20 mouse cellular contexts compared by ENCODE assay signal in genomic region chr11:44882476-44882970, GRCm38 (mm10).
A peak's percentile ranks its signal among the peaks of the same experiment; 100 is the strongest.
DNase-seq lines count a peak whose midpoint lies in the region; ATAC-seq lines count a peak whose summit lies in the region.
"Had no signal": no experiment of that assay in that cellular context is flagged by ENCODE, and none has a peak within 500 bp of the region (broad histone marks: within the 10 kb centered on the region; RNA-seq: fewer than 3 reads in every experiment).

No protein-coding gene starts in this region.

- no peak overlapping the region for H3K4me3 ChIP-seq in hindbrain, embryonic 12.5 days
- H3K4me3 ChIP-seq in hindbrain, embryonic 11.5 days (ENCODE audit: low read depth, low read length), result no peak overlapping the region
- H3K4me3 ChIP-seq in midbrain, embryonic 13.5 days (replicated peaks), result no peak overlapping the region
- H3K4me3 ChIP-seq in midbrain, embryonic 11.5 days (ENCODE audit: low read depth, low read length), result no peak overlapping the region
- H3K4me3 ChIP-seq in neural tube, embryonic 13.5 days, result no peak overlapping the region
- H3K4me3 ChIP-seq: embryonic facial prominence, embryonic 12.5 days; embryonic facial prominence, embryonic 15.5 days; gastrocnemius, adult 2 months had no signal

- H3K27ac ChIP-seq in hindbrain, embryonic 12.5 days, result no peak overlapping the region
- no peak overlapping the region for H3K27ac ChIP-seq in hindbrain, embryonic 11.5 days (ENCODE audit: low read depth, low read length)
- H3K27ac ChIP-seq in midbrain, embryonic 13.5 days, result peak overlapping the region; percentile 39; the same call in 1 of the 2 replicates
- H3K27ac ChIP-seq in midbrain, embryonic 11.5 days (ENCODE audit: low read depth, low read length), result no peak overlapping the region
- peak overlapping the region; percentile 18; the same call in 1 of the 2 replicates for H3K27ac ChIP-seq in neural tube, embryonic 13.5 days (replicated peaks)
- H3K27ac ChIP-seq: embryonic facial prominence, embryonic 12.5 days; embryonic facial prominence, embryonic 15.5 days; gastrocnemius, adult 2 months had no signal

- H3K4me1 ChIP-seq in hindbrain, embryonic 12.5 days, result peaks cover 5% of the 10 kb centered on the region; the same call in 1 of the 2 replicates
- H3K4me1 ChIP-seq in hindbrain, embryonic 11.5 days (replicated peaks; ENCODE audit: control insufficient read depth, insufficient read depth, low read length), result no peaks in the 10 kb centered on the region
- peaks cover 13% of the 10 kb centered on the region; the same call in 1 of the 2 replicates for H3K4me1 ChIP-seq in midbrain, embryonic 13.5 days (replicated peaks)
- peaks cover 2% of the 10 kb centered on the region; the same call in 1 of the 2 replicates for H3K4me1 ChIP-seq in midbrain, embryonic 11.5 days (ENCODE audit: control insufficient read depth, insufficient read depth, low read length)
- H3K4me1 ChIP-seq in neural tube, embryonic 13.5 days (replicated peaks), result peaks cover 40% of the 10 kb centered on the region
- H3K4me1 ChIP-seq: embryonic facial prominence, embryonic 12.5 days; embryonic facial prominence, embryonic 15.5 days had no signal

- H3K4me2 ChIP-seq in hindbrain, embryonic 12.5 days (replicated peaks), result no peak overlapping the region
- H3K4me2 ChIP-seq in hindbrain, embryonic 11.5 days (replicated peaks; ENCODE audit: low read depth, low read length), result no peak overlapping the region
- H3K4me2 ChIP-seq in midbrain, embryonic 13.5 days (replicated peaks), result no peak overlapping the region
- no peak overlapping the region for H3K4me2 ChIP-seq in midbrain, embryonic 11.5 days
- no peak overlapping the region for H3K4me2 ChIP-seq in neural tube, embryonic 13.5 days
- H3K4me2 ChIP-seq: embryonic facial prominence, embryonic 12.5 days; embryonic facial prominence, embryonic 15.5 days; heart, embryonic 11.5 days had no signal

- no peaks in the 10 kb centered on the region for H3K27me3 ChIP-seq in hindbrain, embryonic 12.5 days
- no peaks in the 10 kb centered on the region for H3K27me3 ChIP-seq in hindbrain, embryonic 11.5 days (ENCODE audit: control insufficient read depth, insufficient read depth, low read length)
- no peaks in the 10 kb centered on the region for H3K27me3 ChIP-seq in midbrain, embryonic 13.5 days
- H3K27me3 ChIP-seq in midbrain, embryonic 11.5 days (ENCODE audit: control insufficient read depth, insufficient read depth, low read length), result no peaks in the 10 kb centered on the region
- H3K27me3 ChIP-seq in neural tube, embryonic 13.5 days, result no peaks in the 10 kb centered on the region
- H3K27me3 ChIP-seq: embryonic facial prominence, embryonic 12.5 days; embryonic facial prominence, embryonic 15.5 days had no signal

- 0 out of 2 replicates have a peak, but pooled peaks have one; percentile 54 for ATAC-seq in hindbrain, embryonic 12.5 days (ENCODE audit: low FRiP score)
- no peak for ATAC-seq in hindbrain, embryonic 11.5 days (ENCODE audit: low FRiP score)
- peak; percentile 63 for ATAC-seq in midbrain, embryonic 13.5 days
- ATAC-seq in midbrain, embryonic 11.5 days (ENCODE audit: low FRiP score), result no peak
- ATAC-seq in neural tube, embryonic 13.5 days (ENCODE audit: low read depth), result peak; percentile 48; the same call in 1 of the 2 replicates
- ATAC-seq: activated CD4-positive, CD25-positive, alpha-beta regulatory T cell, adult 4 months; forebrain, embryonic 14.5 days; forebrain, postnatal 0 days had no signal

- WGBS in hindbrain, embryonic 12.5 days, result 60% methylated on average over 4 of the region's 4 CpGs
- WGBS in hindbrain, embryonic 11.5 days, result 70% methylated on average over 4 of the region's 4 CpGs
- 33% methylated on average over 4 of the region's 4 CpGs for WGBS in midbrain, embryonic 13.5 days
- 49% methylated on average over 4 of the region's 4 CpGs for WGBS in midbrain, embryonic 11.5 days
- 50% methylated on average over 4 of the region's 4 CpGs for WGBS in neural tube, embryonic 13.5 days

- no peak for DNase-seq in hindbrain, embryonic 11.5 days (ENCODE audit: low spot score)
- no peak for DNase-seq in midbrain, embryonic 11.5 days (ENCODE audit: low spot score, missing footprints)
- no peak for DNase-seq in neural tube, embryonic 10.5 days (ENCODE audit: extremely low spot score, low spot score)
- DNase-seq: adrenal gland, adult 8-10 months; adrenal gland, postnatal 25 days; cerebellum, adult 18-20 months; cerebellum, adult 9-10 months; cerebellum, postnatal 14 days; forebrain, postnatal 0 days; gastrocnemius, adult 2 months; gastrocnemius, postnatal 14 days; heart, adult 11 months had no signal

- H3K36me3 ChIP-seq in hindbrain, embryonic 12.5 days, result 0 out of 2 replicates have a peak, but pooled peaks cover 4% of the 10 kb centered on the region
- no peaks in the 10 kb centered on the region for H3K36me3 ChIP-seq in hindbrain, embryonic 11.5 days (ENCODE audit: control insufficient read depth, insufficient read depth, low read length)
- no peaks in the 10 kb centered on the region for H3K36me3 ChIP-seq in midbrain, embryonic 13.5 days
- no peaks in the 10 kb centered on the region for H3K36me3 ChIP-seq in midbrain, embryonic 11.5 days (ENCODE audit: control insufficient read depth, insufficient read depth, low read length)
- peaks cover 12% of the 10 kb centered on the region for H3K36me3 ChIP-seq in neural tube, embryonic 13.5 days
- H3K36me3 ChIP-seq: embryonic facial prominence, embryonic 12.5 days; embryonic facial prominence, embryonic 15.5 days had no signal

- H3K9me3 ChIP-seq in hindbrain, embryonic 12.5 days (replicated peaks), result no peaks in the 10 kb centered on the region
- H3K9me3 ChIP-seq in hindbrain, embryonic 11.5 days (ENCODE audit: control insufficient read depth, low read length), result no peaks in the 10 kb centered on the region
- H3K9me3 ChIP-seq in midbrain, embryonic 13.5 days, result no peaks in the 10 kb centered on the region
- H3K9me3 ChIP-seq in midbrain, embryonic 11.5 days (ENCODE audit: control insufficient read depth, low read length), result no peaks in the 10 kb centered on the region
- H3K9me3 ChIP-seq in neural tube, embryonic 13.5 days, result no peaks in the 10 kb centered on the region
- H3K9me3 ChIP-seq: embryonic facial prominence, embryonic 12.5 days; embryonic facial prominence, embryonic 15.5 days had no signal

- no peak overlapping the region for H3K9ac ChIP-seq in hindbrain, embryonic 12.5 days
- H3K9ac ChIP-seq in hindbrain, embryonic 11.5 days (ENCODE audit: low read depth, low read length), result no peak overlapping the region
- H3K9ac ChIP-seq in midbrain, embryonic 13.5 days (replicated peaks), result no peak overlapping the region
- H3K9ac ChIP-seq in midbrain, embryonic 11.5 days (ENCODE audit: low read length), result no peak overlapping the region
- H3K9ac ChIP-seq in neural tube, embryonic 13.5 days, result no peak overlapping the region
- H3K9ac ChIP-seq: embryonic facial prominence, embryonic 12.5 days; embryonic facial prominence, embryonic 15.5 days; forebrain, postnatal 0 days had no signal

Comparison
In these comparisons a context has a peak if more than half of its experiments do, and no peak if none do; other contexts are left out.
1. ATAC-seq: peak in hindbrain, embryonic 12.5 days (single experiment), midbrain, embryonic 13.5 days (single experiment) and neural tube, embryonic 13.5 days (single experiment); none in hindbrain, embryonic 11.5 days (single experiment) and midbrain, embryonic 11.5 days (single experiment).
2. H3K27ac ChIP-seq: peak in midbrain, embryonic 13.5 days (single experiment) and neural tube, embryonic 13.5 days (single experiment); none in hindbrain, embryonic 12.5 days (single experiment), hindbrain, embryonic 11.5 days (single experiment) and midbrain, embryonic 11.5 days (single experiment).